Mouse (Mus musculus) fat pad, adult 2 months (tissue): ENCODE measurements at regions not wholly inside any gene's neighbourhood (a gene's known extent, or its start where the extent isn't known, plus 50 kb on each side); places are given as distances from the start of the nearest gene placed in this dataset.
A peak's percentile ranks its signal among the peaks of the same experiment; 100 is the strongest.
"Not testable (repeated sequence)": the region's sequence is repeated elsewhere in the genome, so short reads cannot be mapped to it uniquely, and the experiment has no call there.

Experiments
- DNase-seq: peaks from one replicate; pipeline ENCODE4 v3.0.0-alpha.2; 2011; ENCODE audit warnings: low read depth, low spot score; ENCODE audit errors: extremely low read depth

- no peak for DNase-seq
These were observed 87.6 kb downstream of the Serpinb8 start for GRCm38 (mm10) chr1:107677404-107677803.

DNA sequence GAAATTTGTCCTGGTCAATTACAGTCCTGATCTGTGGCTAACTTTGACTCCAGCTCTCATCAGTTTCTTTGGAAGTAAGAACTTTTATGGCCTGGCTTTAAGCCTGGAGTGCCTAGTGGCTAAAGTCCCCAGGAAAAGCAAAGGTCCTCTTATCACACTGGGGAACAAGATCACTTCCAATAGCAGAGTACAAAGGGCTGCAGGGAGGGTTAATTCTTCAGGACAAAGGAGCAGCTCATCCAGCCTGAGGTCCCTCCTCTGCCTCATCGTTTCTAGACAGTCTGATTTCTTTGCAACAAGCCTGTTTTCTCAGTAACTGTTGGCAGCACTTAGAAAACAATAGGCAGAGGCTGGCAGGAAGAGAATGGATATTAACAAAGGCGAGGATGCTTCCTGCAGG is 107.1 kb downstream of the Serpinb8 start:
- no peak for DNase-seq

DNA sequence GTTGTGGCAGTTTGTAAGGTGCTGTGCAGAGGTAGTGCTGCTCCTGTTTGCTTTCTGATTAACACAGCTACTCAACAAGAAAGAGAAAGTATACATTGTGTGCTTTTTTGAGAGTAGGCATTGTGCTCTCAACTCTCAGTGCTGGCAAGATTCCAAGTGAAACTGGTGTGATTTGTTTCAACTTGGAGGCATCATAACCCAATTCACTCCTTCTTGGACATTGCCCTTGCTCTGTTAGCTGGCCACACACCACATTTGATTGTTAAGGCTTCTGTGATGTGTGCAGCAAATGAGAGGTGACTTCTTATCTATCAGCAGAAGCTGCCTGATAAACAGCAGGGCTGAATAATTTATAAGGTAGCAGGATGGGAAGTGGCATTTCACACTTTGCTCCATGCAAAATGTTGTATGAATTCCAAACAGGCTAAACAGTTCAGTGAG is 116.3 kb downstream of the Serpinb8 start:
- no peak for DNase-seq

GRCm38 (mm10) chr1:107708601-107709000 is 118.8 kb downstream of the Serpinb8 start:
- DNase-seq, result no peak

- DNase-seq, result no peak
These were observed 125.1 kb downstream of the Serpinb8 start for GRCm38 (mm10) chr1:107714869-107715268.

- DNase-seq, result no peak
These were observed 129.5 kb downstream of the Serpinb8 start for GRCm38 (mm10) chr1:107719304-107719703.

DNA sequence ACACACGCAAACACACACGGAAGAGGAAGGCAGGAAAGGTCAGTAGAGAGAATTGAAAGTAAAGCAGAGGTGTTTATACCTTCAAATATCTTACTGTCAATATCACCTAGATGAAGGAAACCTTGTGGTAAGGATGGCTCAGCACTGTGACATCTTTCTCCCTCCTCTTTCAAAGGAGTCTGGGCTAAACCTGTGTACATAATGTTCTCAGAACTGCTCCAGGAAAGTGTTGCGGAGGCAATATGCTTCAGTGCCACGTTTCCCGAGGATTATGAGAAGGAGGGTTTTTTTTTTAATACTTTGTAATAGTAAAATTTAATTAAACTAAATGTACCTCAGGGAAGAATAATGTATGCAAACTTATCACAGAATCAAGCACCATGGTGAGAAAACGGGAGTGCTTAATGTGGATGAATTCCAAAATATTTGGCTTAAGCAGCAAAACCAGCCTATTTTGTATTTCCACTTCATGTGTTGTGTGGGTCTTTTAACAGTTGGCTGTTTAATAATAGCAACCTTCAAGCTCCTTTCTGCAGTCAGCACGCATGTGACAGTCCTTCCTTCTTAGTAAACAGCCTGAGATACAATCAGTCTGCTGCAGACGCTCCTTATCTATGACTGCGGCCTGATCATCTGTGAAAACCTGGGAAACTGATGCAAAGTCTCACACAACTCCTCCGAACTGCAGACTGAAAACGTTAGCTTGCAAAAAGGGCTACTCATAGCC is 138.5 kb downstream of the Serpinb8 start:
- DNase-seq, result no peak

- DNase-seq, result no peak
These were observed 175.5 kb downstream of the Serpinb8 start for GRCm38 (mm10) chr1:107765307-107765706.

DNA sequence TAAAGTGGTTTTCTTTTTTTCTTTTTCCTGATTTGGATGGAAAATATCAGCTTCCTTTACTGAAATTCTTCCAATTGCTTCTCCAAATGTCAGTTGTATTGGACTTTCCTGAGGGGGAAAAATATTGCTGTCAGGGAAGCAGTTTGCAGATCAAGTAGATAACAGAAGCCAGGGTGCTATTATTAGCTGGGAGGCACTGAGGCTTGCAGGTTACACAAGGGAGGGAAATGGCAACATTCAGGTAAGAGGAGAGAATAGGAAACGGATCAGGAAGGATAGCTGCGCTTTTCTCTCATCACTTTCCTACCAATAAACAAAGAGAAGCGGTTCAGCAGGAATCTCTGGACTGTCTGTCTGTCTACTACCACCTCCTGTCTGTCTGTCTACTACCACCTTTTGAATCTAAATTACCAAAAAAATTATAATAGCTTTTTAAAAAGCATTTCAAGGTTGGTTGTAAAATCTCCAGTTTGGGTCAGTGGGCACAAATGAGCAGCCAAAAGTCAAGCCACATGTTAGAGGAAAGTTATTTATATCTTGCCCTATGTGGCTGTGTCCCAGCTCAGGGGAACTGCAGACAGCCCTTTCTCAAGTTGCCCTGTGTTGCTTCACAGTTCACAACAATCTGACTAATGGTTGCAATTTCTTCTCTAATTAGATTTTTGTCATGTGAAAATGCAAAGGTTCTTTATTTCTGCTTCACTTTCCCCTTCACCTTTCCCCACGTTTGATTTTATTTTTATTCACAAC is 177.6 kb downstream of the Serpinb8 start:
- no peak for DNase-seq

- DNase-seq, result no peak
These were observed 183.2 kb downstream of the Serpinb8 start for GRCm38 (mm10) chr1:107772967-107773366.

GRCm38 (mm10) chr1:107783079-107783478 is 193.3 kb downstream of the Serpinb8 start:
- no peak for DNase-seq

DNA sequence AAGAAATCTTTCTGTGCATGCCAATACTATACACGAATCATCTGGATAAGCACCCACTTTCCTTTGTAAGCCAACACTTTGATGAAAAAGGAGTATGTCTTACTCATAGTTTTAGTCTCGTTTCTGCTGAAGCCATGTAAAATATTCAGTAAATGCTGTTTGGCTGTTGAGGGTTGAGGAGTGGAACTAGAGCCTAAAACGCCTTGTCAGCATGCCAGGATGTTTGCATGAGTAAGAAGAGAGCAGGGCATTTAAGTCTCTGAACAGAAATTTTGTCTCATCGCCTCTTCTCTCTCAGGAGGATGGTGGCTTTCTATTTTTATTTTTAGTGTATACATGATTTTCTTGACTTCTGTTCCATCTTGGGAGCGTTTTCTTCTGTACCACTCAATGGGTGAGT is 216.0 kb downstream of the Serpinb8 start:
- DNase-seq, result no peak

DNA sequence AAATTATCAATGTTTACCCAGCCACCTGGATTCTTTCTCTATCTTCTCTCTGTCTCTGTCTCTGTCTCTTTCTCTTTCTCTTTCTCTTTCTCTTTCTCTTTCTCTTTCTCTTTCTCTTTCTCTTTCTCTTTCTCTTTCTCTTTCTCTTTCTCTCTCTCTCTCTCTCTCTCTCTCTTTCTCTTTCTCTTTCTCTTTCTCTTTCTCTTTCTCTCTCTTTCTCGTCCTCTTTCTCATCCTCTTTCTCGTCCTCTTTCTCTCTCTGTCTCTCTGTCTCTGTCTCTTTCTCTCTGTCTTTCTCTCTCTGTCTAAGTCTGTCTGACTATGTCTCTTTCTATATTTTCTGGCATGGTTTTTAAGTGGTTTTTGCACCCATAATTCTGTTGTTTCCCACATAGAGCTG is 217.6 kb downstream of the Serpinb8 start:
- DNase-seq, result not testable (repeated sequence)

DNA sequence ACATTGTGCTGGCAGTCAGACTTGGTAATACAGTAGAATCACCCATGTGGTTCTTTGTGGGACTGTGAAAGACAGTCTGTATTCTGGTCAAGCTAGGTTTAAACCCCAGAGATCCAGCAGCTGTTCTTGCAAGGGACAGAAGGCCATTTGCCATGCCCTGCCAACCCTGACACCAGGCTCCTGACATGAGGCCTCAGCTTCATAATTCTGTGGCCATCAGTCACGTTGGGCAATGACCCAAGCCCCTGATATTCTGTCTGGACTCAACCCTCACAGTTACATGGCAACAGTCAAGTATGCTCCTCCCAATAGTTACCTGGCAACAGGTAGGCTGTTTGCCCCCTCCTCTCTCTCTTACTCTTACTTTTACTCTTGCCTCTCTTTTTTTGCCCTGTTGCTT is 221.3 kb downstream of the Serpinb8 start:
- no peak for DNase-seq

DNA sequence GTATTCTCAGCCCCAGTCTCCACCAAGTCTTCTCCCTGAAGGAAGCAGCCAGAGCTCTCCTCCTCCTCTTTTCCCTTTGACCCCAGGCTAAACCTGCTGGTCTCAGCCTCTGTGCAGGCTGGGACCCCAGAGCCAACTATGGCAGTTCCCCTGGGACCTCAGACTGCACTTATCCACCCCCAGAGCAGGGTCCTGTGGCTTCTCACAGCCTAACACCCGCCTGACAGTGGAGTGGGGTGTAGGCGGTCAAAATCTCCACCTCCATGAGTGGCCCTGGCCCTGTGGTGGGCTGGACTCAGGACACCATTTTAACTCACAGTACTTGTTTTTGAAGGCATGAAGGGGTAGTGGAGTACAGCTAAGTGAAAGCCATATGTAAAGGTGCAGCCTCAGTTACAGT is 222.1 kb downstream of the Serpinb8 start:
- DNase-seq, result no peak

DNA sequence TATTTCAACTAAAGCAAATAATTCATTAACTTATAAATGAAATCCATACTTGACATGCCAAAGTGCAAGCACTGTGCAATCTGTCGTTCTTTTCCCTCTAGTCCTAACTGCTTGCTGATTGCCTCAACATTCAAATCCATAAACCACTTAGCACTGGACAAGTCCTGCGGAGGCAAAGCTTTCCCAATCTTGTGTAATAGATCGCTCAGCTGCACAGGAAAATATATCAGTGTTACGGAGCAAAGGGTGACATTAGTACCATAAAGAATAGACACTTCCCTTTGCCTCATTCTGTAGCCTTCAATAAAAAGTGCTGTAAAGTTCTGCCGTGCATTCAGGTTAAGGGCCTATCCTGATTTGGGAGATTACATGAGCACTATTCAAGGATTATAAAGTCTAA is 248.1 kb downstream of the Serpinb8 start:
- peak; percentile 45 for DNase-seq

DNA sequence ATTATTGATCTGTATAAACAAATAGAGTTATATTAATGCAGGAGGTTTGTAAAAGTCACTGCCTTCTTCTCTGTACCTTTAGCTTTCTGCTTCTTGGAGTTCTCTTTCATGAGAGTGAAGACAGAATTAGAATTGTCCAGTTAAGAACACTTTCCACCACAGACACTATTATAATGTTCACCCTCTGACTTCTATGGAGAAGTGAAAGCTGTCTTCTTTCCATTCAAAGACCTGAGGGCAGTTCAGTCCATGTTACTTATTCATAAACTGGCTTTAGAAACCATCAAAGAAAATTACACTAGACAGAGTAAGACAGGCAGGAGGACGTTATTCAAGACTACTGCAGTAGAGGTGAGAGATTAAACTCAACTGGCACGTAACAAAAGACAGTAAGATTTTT is 262.6 kb downstream of the Serpinb8 start:
- DNase-seq, result no peak

DNA sequence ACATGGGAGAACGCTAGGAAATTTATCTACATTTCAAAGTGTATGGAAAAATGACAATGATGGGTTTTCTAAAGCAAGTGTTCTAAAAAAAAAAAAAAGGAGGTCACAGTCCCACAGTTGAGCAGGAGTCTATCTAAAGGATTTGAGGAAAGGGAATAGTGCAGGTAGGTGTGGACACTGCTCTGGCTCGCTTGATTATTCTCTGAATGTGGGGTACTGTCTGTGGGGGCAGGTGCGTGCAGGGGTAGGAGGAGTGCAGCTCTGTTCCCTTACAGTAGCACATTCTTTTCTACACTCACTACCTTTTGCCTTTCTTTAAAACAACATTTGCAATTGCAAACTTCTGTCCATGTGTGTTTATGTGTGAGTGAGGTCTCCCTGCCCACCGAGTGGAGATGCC is 263.2 kb downstream of the Serpinb8 start:
- DNase-seq, result no peak

- DNase-seq, result no peak
These were observed 308.1 kb downstream of the Serpinb8 start for GRCm38 (mm10) chr1:107897743-107898437.

GRCm38 (mm10) chr1:107899261-107899660 is 309.5 kb downstream of the Serpinb8 start:
- no peak for DNase-seq

DNA sequence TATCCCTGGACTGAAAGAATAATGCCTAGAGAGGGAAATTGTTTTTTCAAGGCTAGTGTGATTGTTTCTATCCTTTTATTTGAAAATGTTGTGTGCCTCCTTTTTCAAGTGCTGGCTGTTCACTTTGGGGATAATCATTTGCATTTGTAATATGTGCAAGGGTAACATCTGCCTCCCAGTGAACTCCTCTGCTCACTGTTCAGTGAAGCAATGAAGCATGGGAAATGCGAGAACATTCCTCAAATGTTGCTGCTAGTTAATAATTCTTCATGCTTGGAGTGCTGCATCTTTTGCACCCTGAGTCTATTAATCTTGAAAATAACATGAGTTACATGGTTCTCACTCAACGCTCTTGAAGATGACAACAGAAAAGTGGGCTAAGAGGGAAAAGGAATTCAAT is 310.6 kb downstream of the Serpinb8 start:
- DNase-seq, result no peak

DNA sequence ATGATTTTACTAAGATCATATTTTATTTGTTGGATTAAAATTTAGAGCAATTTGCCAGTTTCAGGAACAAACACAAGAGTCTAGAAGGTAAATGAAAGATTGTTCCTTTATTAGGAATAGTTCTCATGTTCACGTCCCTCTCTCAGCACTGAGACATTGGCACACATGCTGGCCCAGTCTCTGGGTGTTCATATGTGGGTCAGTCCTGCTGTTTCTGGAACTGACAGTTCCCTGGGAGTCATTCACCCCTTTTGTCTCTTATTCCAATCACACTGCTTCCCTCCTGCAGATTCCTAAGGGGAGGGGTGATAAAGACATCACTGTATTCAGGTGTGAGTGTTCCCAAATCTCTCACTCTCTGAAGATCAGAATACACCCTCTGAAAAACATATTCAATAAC is 311.1 kb downstream of the Serpinb8 start:
- DNase-seq, result no peak
